Mouse (Mus musculus) myocyte (in vitro differentiated cells): ENCODE data around the gene Syt2. TPM values are rescaled to one million over a fixed set of nuclear protein-coding genes. Genes with fewer than 3 reads are reported as not detected.

Experiments used
- H3K27me3 ChIP-seq: one replicate; pipeline ENCODE4 v1.6.1; 2011; ENCODE audit not compliant: control insufficient read depth, insufficient read depth, insufficient read length
- H3K36me3 ChIP-seq: one replicate; pipeline ENCODE4 v1.6.1; 2011; ENCODE audit not compliant: control insufficient read depth, insufficient read depth
- H3K4me2 ChIP-seq: one replicate; pipeline ENCODE4 v1.6.1; 2011; ENCODE audit warnings: low read depth, control low read depth
- H3K4me3 ChIP-seq: one replicate; pipeline ENCODE4 v1.5.1; 2011; ENCODE audit warnings: mild to moderate bottlenecking, control low read depth, moderate library complexity
- H3K79me2 ChIP-seq: one replicate; pipeline ENCODE4 v1.6.1; 2011; ENCODE audit not compliant: control insufficient read depth, insufficient read depth
- H3ac ChIP-seq: one replicate; pipeline ENCODE4 v1.6.1; 2011; ENCODE audit not compliant: control insufficient read depth, insufficient read length
- CEBPB ChIP-seq: IDR thresholded peaks from 2 replicates; pipeline ENCODE4 v1.6.1; 2011; ENCODE audit warnings: mild to moderate bottlenecking, moderate library complexity; ENCODE audit not compliant: poor library complexity, insufficient read depth, severe bottlenecking
- E2F4 ChIP-seq: IDR thresholded peaks from one replicate; pipeline ENCODE4 v1.6.1; 2011; ENCODE audit warnings: mild to moderate bottlenecking, control low read depth, moderate library complexity; ENCODE audit not compliant: insufficient read depth
- MAX ChIP-seq: IDR thresholded peaks from one replicate; pipeline ENCODE4 v1.6.1; 2011; ENCODE audit warnings: low read depth, mild to moderate bottlenecking, control low read depth
- MYOD1 ChIP-seq, 3 experiments: IDR thresholded peaks; one replicate each; pipeline ENCODE4 v1.6.1; 2011; ENCODE audit warnings: control low read depth in 2 of 3, low read depth in 2 of 3, mild to moderate bottlenecking in 2 of 3, moderate library complexity in 1 of 3; ENCODE audit not compliant: insufficient read length in 2 of 3, control insufficient read depth in 1 of 3
- MYOG ChIP-seq, 3 experiments: IDR thresholded peaks; one replicate each; pipeline ENCODE4 v1.6.1; 2011; ENCODE audit warnings: control low read depth in 2 of 3, low read depth in 2 of 3, mild to moderate bottlenecking in 2 of 3; ENCODE audit not compliant: insufficient read length in 2 of 3, control insufficient read depth in 1 of 3, insufficient read depth in 1 of 3
- POLR2A ChIP-seq: IDR thresholded peaks from one replicate; pipeline ENCODE4 v1.6.1; 2011; ENCODE audit warnings: low read depth, mild to moderate bottlenecking, control low read depth, moderate library complexity; ENCODE audit not compliant: insufficient read length
- POLR2AphosphoS2 ChIP-seq: IDR thresholded peaks from one replicate; pipeline ENCODE4 v1.6.1; 2011; ENCODE audit warnings: low read depth, control low read depth; ENCODE audit not compliant: insufficient read length
- REST ChIP-seq: IDR thresholded peaks from one replicate; pipeline ENCODE4 v1.6.1; 2011; ENCODE audit warnings: mild to moderate bottlenecking, control low read depth, moderate library complexity; ENCODE audit not compliant: insufficient read depth, insufficient read length
- SRF ChIP-seq: IDR thresholded peaks from one replicate; pipeline ENCODE4 v1.6.1; 2011; ENCODE audit warnings: low read depth; ENCODE audit not compliant: control insufficient read depth, insufficient read length
- TCF12 ChIP-seq: IDR thresholded peaks from one replicate; pipeline ENCODE4 v1.6.1; 2011; ENCODE audit warnings: mild to moderate bottlenecking, control low read depth; ENCODE audit not compliant: poor library complexity, insufficient read depth, severe bottlenecking
- TCF3 ChIP-seq: IDR thresholded peaks from one replicate; pipeline ENCODE4 v1.6.1; 2011; ENCODE audit warnings: low read depth, control low read depth; ENCODE audit not compliant: insufficient read length
- USF1 ChIP-seq: IDR thresholded peaks from one replicate; pipeline ENCODE4 v1.6.1; 2011; ENCODE audit warnings: low read depth, mild to moderate bottlenecking, control low read depth, moderate library complexity
- polyA plus RNA-seq: library from polyadenylated mRNA; unstranded; fragments of >200 nt; fragmentation: generic; extraction: Trizol; gene quantifications from one replicate; pipeline ENCODE4 v1.2.1, GENCODE M21; 2012; ENCODE audit warnings: missing spikeins

Gene Syt2
- polyA plus RNA-seq, 1 experiment = 0.11 TPM

DNA sequence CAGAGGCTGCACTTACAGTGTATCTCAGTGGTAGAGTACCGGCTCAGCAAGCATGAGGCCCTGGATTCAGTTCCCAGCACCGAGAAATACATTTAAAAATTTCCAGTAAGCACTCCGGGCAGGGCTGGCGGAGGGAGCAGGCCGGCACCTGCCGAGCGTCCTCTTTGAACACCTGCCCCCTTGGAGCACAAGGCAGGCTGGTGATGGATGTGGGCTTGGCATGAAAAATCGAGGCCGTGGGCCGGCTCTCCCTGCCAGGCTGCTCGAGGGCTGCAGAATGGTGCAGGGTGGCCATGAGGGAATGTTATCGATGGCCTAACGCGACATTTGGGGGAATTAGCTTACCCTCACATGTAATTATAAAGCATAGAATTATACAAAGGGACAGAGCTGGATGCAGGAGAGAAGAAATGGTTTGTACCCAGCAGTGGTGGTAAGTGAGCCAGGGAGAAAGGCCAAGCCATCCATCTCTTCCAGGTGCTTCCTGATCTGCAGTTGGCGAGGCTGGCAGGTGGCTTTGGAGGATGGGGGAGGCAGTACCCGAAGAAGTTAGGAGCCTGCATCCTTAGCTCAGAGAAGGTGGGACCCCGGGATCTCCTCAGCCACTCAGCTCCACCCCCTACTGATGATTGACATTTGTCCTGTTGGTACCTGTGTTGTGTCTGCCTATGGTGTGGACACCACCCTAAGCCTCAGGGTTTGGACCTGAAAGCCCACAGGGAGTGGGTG is 51.2 kb downstream of the Syt2 start:
- Histone ChIP-seq H3K4me3 (no peak overlapping the region), H3ac (no peak overlapping the region), H3K36me3 (no peaks in the 10 kb centered on the region), H3K27me3 (peaks cover 44% of the 10 kb centered on the region), H3K4me2 (no peak overlapping the region), H3K79me2 (no peaks in the 10 kb centered on the region)
- TF ChIP-seq TCF12 (no peak), MYOG (IDR thresholded peaks at IDR 0.05; ENCODE audit: control insufficient read depth in 1 of 3, insufficient read depth in 1 of 3, insufficient read length in 2 of 3, low read depth in 2 of 3) (no peak), E2F4 (no peak), MAX (no peak), TCF3 (no peak), CEBPB (no peak), MYOD1 (IDR thresholded peaks at IDR 0.05; ENCODE audit: control insufficient read depth in 1 of 3, insufficient read length in 2 of 3, low read depth in 2 of 3) (no peak), REST (no peak), POLR2AphosphoS2 (no peak), SRF (no peak), POLR2A (no peak), USF1 (no peak)

DNA sequence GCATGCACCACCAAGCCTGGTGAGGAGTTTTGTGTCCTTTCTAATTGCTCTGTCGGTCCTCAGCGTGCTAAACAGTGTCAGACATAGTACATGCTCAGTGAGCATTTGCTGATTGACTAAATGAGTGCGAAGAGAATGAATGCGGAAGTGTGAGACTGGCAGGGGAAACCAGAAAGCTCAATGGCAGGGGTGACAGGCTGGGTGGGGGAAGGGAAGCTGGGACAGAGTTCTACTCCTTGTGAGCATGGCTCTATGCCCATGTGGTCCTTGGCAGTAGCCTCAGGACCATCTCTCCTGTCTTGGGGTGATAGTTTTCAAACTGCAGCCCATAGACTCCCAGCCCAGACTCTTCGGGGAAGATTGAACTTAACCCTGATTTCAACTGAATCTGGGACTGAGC is 52.0 kb downstream of the Syt2 start:
- Histone ChIP-seq H3ac (no peak overlapping the region), H3K36me3 (no peaks in the 10 kb centered on the region), H3K79me2 (no peaks in the 10 kb centered on the region), H3K4me2 (no peak overlapping the region), H3K27me3 (peaks cover 43% of the 10 kb centered on the region), H3K4me3 (no peak overlapping the region)
- TF ChIP-seq MYOG (IDR thresholded peaks at IDR 0.05; ENCODE audit: control insufficient read depth in 1 of 3, insufficient read depth in 1 of 3, insufficient read length in 2 of 3, low read depth in 2 of 3) (no peak), POLR2AphosphoS2 (no peak), POLR2A (no peak), USF1 (no peak)

DNA sequence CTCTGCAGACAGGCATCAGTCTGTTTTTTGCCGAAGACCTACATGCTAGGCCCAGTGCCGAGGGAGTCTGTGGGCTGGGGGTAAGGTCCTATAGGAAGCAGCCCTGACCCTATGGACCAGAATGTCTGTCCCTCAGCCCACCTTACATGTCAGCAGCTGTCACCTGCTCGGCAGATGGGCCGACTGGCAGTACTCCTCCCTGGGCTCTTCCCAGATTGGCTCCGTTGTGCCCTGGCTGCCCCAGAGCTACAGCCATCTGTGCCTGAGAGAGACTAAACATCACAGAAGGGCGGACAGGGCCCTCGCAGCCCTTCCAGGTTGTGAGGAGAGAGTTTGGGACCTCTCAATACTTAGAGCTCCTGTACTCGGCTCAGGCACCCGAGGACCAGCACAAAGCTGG is 52.9 kb downstream of the Syt2 start:
- no peaks in the 10 kb centered on the region for H3K79me2 ChIP-seq
- H3K36me3 ChIP-seq = no peaks in the 10 kb centered on the region
- H3ac ChIP-seq = no peak overlapping the region
- TF ChIP-seq REST = no peak
- no peak for TF ChIP-seq POLR2AphosphoS2
- TF ChIP-seq TCF12 = no peak
- no peak for TF ChIP-seq MAX
- TF ChIP-seq MYOG (IDR thresholded peaks at IDR 0.05; ENCODE audit: control insufficient read depth in 1 of 3, insufficient read depth in 1 of 3, insufficient read length in 2 of 3, low read depth in 2 of 3) = no peak
- TF ChIP-seq TCF3 = no peak
- no peak for TF ChIP-seq SRF
- no peak for TF ChIP-seq USF1
- no peak for TF ChIP-seq POLR2A
- TF ChIP-seq CEBPB = no peak
- no peak for TF ChIP-seq MYOD1 (IDR thresholded peaks at IDR 0.05; ENCODE audit: control insufficient read depth in 1 of 3, insufficient read length in 2 of 3, low read depth in 2 of 3)
- TF ChIP-seq E2F4 = no peak
- peaks cover 38% of the 10 kb centered on the region for H3K27me3 ChIP-seq
- H3K4me2 ChIP-seq = no peak overlapping the region
- no peak overlapping the region for H3K4me3 ChIP-seq

DNA sequence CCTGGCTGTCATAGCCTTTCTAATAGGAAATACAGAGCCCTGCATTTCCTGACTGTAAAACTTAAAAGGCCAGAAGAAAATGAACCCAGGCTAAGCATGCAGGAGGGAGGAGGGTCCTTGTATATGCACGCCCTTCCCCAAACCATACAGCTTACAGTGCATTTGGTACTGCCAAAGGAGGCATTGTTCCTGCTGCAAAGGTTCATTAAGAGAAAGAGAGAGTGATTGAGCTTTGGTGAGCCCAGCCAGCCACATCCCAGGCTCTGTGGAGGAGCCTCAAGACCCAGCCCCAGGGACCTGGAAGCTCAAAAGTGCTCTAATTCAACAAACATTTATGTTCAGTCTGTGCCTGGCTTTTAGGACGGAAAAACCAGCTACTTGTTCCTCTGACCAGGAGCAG is 53.7 kb downstream of the Syt2 start:
- H3ac ChIP-seq = no peak overlapping the region
- H3K4me2 ChIP-seq = no peak overlapping the region
- no peaks in the 10 kb centered on the region for H3K36me3 ChIP-seq
- no peaks in the 10 kb centered on the region for H3K79me2 ChIP-seq
- TF ChIP-seq TCF12 = no peak
- H3K4me3 ChIP-seq = no peak overlapping the region
- peaks cover 42% of the 10 kb centered on the region for H3K27me3 ChIP-seq

- Histone ChIP-seq H3ac (no peak overlapping the region), H3K36me3 (no peaks in the 10 kb centered on the region), H3K4me3 (no peak overlapping the region), H3K79me2 (no peaks in the 10 kb centered on the region), H3K4me2 (no peak overlapping the region), H3K27me3 (peaks cover 43% of the 10 kb centered on the region)
- no peak for TF ChIP-seq POLR2AphosphoS2
- TF ChIP-seq REST = no peak
- TF ChIP-seq USF1 = no peak
- no peak for TF ChIP-seq MAX
- TF ChIP-seq MYOD1 (IDR thresholded peaks at IDR 0.05; ENCODE audit: control insufficient read depth in 1 of 3, insufficient read length in 2 of 3, low read depth in 2 of 3) = no peak
- TF ChIP-seq CEBPB = no peak
- TF ChIP-seq TCF12 = no peak
- TF ChIP-seq TCF3 = no peak
- no peak for TF ChIP-seq POLR2A
- TF ChIP-seq MYOG (IDR thresholded peaks at IDR 0.05; ENCODE audit: control insufficient read depth in 1 of 3, insufficient read depth in 1 of 3, insufficient read length in 2 of 3, low read depth in 2 of 3) = no peak
- TF ChIP-seq SRF = no peak
- TF ChIP-seq E2F4 = no peak
These were observed 54.2 kb downstream of the Syt2 start for GRCm38 (mm10) chr1:134700634-134701033.
